Mouse (Mus musculus) c-Kit-positive CD71-positive TER-119-negative erythroid progenitor cells, embryonic 14.5 days (primary cell): ENCODE data around the gene B3gnt7.

Experiments
- DNase-seq: peaks from one replicate; pipeline ENCODE4 v3.0.0-alpha.2; 2013; ENCODE audit warnings: low read depth

Gene B3gnt7

DNA sequence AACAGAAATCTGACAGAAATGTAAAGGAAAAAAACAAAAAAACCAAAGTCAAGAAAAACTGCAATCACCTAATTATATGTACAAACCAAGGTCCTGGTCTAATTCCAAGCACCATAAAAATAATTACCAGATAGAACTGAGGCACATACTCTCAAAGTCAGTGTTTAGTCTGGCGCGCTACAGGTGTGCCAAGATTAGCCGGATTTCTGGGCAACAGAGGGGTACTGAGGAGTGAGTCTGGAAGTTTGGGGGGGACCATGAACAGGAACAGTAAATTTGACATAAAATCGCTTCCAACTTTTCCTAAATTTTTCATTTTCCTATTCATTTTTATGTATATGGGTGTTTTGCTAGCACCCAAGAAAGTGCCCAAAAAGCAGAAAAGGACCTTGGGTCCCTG, 43.3 kb downstream of the B3gnt7 start:
- DNase-seq = no peak

GRCm38 (mm10) chr1:86346851-86347715, 44.5 kb downstream of the B3gnt7 start:
- no peak for DNase-seq

DNA sequence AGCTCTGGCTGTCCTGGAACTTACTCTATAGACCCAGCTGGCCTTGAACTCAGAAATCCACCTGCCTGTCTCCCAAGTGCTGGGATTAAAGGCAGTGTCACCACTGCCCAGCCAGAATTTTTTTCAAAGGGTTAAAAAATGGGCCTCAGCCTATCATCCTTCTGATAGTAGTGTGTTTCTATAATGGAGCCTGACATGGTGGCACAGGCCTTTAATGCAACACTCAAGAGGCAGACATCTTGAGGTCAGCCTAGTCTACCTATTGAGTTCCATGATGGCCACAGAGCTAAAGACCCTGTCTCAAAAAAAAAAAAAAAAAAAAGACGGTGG, 45.0 kb downstream of the B3gnt7 start:
- no peak for DNase-seq

- no peak for DNase-seq
Measured at GRCm38 (mm10) chr1:86348083-86348482, 45.5 kb downstream of the B3gnt7 start.

DNA sequence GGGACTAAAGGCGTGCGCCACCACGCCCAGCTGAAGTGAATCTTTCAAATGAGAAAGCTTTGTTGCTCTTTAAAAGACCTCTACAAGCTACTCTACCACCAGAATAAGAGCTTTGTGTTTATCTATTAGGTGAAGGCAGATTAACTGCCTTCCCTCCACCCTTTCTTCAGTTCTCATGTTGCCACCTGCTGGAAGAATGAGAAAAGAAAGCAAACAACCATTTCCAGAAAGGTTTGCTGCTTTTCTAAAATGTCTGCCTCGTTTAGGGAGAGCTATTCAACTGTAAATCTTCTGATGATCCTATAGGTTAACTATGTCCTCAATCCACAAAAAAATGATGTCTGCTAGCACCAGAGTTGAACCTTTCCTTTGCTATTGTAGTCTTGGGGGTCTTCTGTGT, 46.2 kb downstream of the B3gnt7 start:
- no peak for DNase-seq

DNA sequence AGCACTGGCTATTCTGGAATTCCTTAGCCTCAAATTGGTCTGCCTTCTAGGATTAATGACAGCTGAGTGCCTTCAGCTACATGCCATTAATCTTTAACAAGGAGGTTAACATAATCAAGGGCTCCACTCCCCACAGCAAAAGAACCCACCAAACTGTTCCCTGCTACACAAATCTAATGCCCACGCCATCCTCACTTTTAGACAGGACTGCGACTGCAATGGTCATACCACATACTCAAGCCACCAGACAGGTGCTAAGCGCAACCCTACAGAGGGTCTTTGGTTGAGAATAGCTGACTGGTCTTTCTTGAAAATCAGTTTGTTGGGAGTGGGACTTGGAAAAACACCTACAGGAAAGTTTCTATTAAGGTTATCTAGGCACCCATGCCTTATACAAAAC, 46.6 kb downstream of the B3gnt7 start:
- no peak for DNase-seq

GRCm38 (mm10) chr1:86349696-86350095, 47.1 kb downstream of the B3gnt7 start:
- DNase-seq = no peak

GRCm38 (mm10) chr1:86350576-86350975, 47.9 kb downstream of the B3gnt7 start:
- no peak for DNase-seq

DNA sequence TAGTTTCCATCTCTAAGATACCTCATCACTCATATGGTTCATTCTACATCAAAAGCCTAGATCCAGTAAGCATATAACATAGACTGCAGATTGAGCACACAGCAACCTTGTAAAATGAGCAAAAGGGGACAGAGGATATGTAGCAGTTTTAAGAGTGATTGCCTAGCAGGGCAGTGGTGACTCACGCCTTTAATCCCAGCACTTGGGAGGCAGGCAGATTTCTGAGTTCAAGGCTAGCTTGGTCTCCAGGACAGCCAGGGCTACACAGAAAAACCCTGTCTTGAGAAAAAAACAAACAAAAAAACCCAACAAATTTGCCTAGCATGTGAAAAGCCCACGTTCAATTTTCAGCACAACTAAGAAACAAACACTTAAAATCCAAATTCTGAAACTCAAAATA, 51.6 kb downstream of the B3gnt7 start:
- no peak for DNase-seq
